Mouse (Mus musculus) lung, postnatal 0 days (tissue): ENCODE results near the gene Fastkd5.

Experiments
- CTCF ChIP-seq: IDR thresholded peaks from 2 replicates; pipeline ENCODE4 v1.5.1; 2016; ENCODE audit warnings: antibody characterized with exemption, mild to moderate bottlenecking
- EP300 ChIP-seq: IDR thresholded peaks from 2 replicates; pipeline ENCODE4 v1.6.1; 2016; ENCODE audit warnings: antibody characterized with exemption, mild to moderate bottlenecking, control low read depth

DNA sequence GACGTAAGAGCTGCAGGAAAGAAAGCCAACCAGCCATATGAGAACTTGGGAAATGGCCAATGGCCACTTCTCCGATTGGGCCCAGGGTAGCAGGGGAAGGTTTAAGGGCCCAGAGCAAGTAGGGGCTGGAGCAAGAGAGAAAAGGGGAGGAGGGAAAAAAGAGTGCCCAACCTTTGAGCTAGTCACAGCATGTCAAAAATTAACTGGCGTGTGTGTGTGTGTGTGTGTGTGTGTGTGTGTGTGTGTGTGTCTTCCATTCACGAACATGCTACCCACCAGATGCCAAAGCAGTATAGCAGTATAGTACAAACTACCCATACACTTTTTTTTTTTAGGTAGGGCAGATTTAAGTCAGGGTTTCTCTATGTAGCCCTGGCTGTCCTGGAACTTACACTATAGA is 60.9 kb downstream of the Fastkd5 start:
- TF ChIP-seq EP300 (no peak), CTCF (no peak)
